Mouse (Mus musculus) forebrain, embryonic 14.5 days (tissue): ENCODE data around the gene Tspan17. TPM values are rescaled to one million over a fixed set of nuclear protein-coding genes. Genes with fewer than 3 reads are reported as not detected.

ENCODE experiments used
- ATAC-seq: fragments of 200-750 bp; cut with Nextera tagmentation; 2 replicates; pipeline ENCODE4 v1.8.0; 2017; ENCODE audit warnings: mild to moderate bottlenecking, moderate library complexity
- DNase-seq: peaks from one replicate; pipeline ENCODE4 v3.0.0-alpha.2; 2015; ENCODE audit warnings: low spot score
- H3K27ac ChIP-seq: fragments of 300-500 bp; sonication (generic); 2 replicates; pipeline ENCODE4 v1.5.1; 2014; ENCODE audit warnings: low read depth, mild to moderate bottlenecking, control low read depth, low read length, moderate library complexity
- H3K27me3 ChIP-seq: fragments of 300-500 bp; sonication (generic); replicated peaks from 2 replicates; pipeline ENCODE4 v1.6.1; 2014; ENCODE audit warnings: low read length, control low read depth, mixed read lengths; ENCODE audit not compliant: control insufficient read depth, insufficient read depth
- H3K36me3 ChIP-seq: fragments of 300-500 bp; sonication (generic); 2 replicates; pipeline ENCODE4 v1.6.1; 2014; ENCODE audit warnings: low read length, control low read depth; ENCODE audit not compliant: control insufficient read depth, insufficient read depth
- H3K4me1 ChIP-seq: fragments of 300-500 bp; sonication (generic); 2 replicates; pipeline ENCODE4 v1.6.1; 2014; ENCODE audit warnings: antibody characterized with exemption, low read length, control low read depth; ENCODE audit not compliant: control insufficient read depth, insufficient read depth
- H3K4me2 ChIP-seq: fragments of 300-500 bp; sonication (generic); 2 replicates; pipeline ENCODE4 v1.6.1; 2014; ENCODE audit warnings: mild to moderate bottlenecking, control low read depth, low read length
- H3K4me3 ChIP-seq: fragments of 300-500 bp; sonication (generic); 2 replicates; pipeline ENCODE4 v1.5.1; 2014; ENCODE audit warnings: low read depth, low read length, control low read depth
- H3K9ac ChIP-seq: fragments of 300-500 bp; sonication (generic); 2 replicates; pipeline ENCODE4 v1.6.1; 2014; ENCODE audit warnings: mild to moderate bottlenecking, low read length, control low read depth, moderate library complexity
- H3K9me3 ChIP-seq: fragments of 300-500 bp; sonication (generic); replicated peaks from 2 replicates; pipeline ENCODE4 v1.6.1; 2016; ENCODE audit warnings: low read length, control low read depth, mixed read lengths; ENCODE audit not compliant: control insufficient read depth
- WGBS: fragments of 180-500 bp; shearing (Covaris S2); extraction: QIAGEN DNeasy Blood & Tissue Kit; methylation state at CpG from one replicate; pipeline ENCODE4 v1.1.7; 2014; 5-methylcytosine and 5-hydroxymethylcytosine counted together
- polyA plus RNA-seq: library from polyadenylated mRNA; unstranded; fragments of >200 nt; fragmentation: Nextera tagmentation; extraction: Ambion mirVana; gene quantifications from 2 replicates; pipeline ENCODE4 v1.2.1, GENCODE M21; 2014

Gene Tspan17
- polyA plus RNA-seq, 1 experiment from 2014 or later = 16.3 TPM

GRCm38 (mm10) chr13:54829450-54829849, 40.3 kb downstream of the Tspan17 start:
- no peaks in the 10 kb centered on the region for H3K9me3 ChIP-seq
- DNase-seq (peak; percentile 52), ATAC-seq (no peak)
- 6% methylated on average over 13 of the region's 13 CpGs for WGBS
- H3K9ac ChIP-seq = no peak overlapping the region; the same call in 1 of the 2 replicates
- no peaks in the 10 kb centered on the region for H3K36me3 ChIP-seq
- no peak overlapping the region for H3K4me3 ChIP-seq
- no peaks in the 10 kb centered on the region for H3K27me3 ChIP-seq
- H3K4me2 ChIP-seq = peak overlapping the region; percentile 16
- no peak overlapping the region for H3K27ac ChIP-seq
- peaks cover 1% of the 10 kb centered on the region for H3K4me1 ChIP-seq

DNA sequence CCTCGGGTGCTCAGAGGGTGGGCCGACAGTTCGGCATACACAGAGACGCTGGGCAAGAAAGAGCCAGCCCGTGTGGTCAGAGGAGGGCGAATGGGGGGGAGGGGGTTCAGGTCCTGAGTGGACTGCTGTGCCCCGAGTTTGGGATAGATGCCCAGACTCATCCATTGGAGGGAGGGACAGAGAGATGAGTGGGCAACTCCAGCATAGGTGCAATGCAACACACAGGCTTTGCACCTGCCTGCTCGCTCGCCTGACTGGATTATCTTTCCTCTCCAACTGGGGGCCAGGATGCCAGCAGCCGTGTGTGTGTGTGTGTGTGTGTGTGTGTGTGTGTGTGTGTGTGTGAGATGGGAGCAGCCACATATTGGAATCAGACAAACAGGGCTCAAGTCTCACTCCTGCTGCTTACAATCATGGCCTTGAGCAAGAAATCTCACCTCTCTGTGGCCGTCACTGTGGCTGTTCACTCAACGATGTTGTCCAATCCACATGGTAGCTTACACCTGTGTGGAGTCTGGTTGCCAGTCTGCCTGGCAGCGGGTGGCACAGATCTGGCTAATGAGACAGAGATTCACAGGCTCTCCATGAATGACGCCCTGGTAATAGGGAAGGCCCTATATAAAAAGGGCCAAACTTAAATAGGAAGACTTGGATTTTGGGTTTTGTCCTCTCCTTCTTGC, 47.3 kb downstream of the Tspan17 start:
- H3K9me3 ChIP-seq = no peaks in the 10 kb centered on the region
- peaks cover 17% of the 10 kb centered on the region for H3K4me1 ChIP-seq
- no peak overlapping the region for H3K4me2 ChIP-seq
- H3K9ac ChIP-seq = no peak overlapping the region
- no peaks in the 10 kb centered on the region for H3K36me3 ChIP-seq
- DNase-seq (no peak), ATAC-seq (no peak; the same call in 1 of the 2 replicates)
- peak overlapping the region; percentile 48; the same call in 1 of the 2 replicates for H3K27ac ChIP-seq
- WGBS = 72% methylated on average over 14 of the region's 14 CpGs
- no peak overlapping the region for H3K4me3 ChIP-seq
- H3K27me3 ChIP-seq = no peaks in the 10 kb centered on the region

GRCm38 (mm10) chr13:54837061-54837460, 47.9 kb downstream of the Tspan17 start:
- Histone ChIP-seq H3K9ac (no peak overlapping the region), H3K9me3 (no peaks in the 10 kb centered on the region), H3K27me3 (no peaks in the 10 kb centered on the region), H3K4me2 (no peak overlapping the region), H3K27ac (peak overlapping the region; percentile 48), H3K36me3 (no peaks in the 10 kb centered on the region), H3K4me3 (no peak overlapping the region), H3K4me1 (peaks cover 17% of the 10 kb centered on the region)
- WGBS = 48% methylated on average over 5 of the region's 5 CpGs
- ATAC-seq (peak; percentile 26; the same call in 1 of the 2 replicates), DNase-seq (peak; percentile 38)

DNA sequence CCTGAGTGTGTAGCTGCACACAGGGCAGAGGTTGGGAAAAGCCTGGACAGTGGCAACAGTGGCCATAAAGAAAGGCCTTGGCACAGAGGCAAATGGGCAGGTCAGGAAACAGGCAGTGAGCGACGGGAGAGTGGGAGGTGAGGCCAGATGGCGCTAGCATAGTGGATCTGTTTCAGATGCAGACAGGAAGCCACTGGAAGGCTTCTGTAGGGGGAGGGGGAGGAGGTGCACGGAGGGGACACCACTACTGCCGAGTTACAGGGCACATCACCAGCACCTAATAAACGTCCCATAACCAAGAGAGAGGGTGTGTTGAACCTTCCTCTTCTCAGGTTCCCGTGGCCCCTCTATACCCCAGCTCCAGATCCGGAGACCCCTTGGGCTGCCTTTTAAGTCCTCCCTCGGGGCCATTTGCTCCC, 48.3 kb downstream of the Tspan17 start:
- H3K4me2 ChIP-seq = peak overlapping the region; percentile 18; the same call in 1 of the 2 replicates
- H3K9ac ChIP-seq = no peak overlapping the region
- DNase-seq (peak; percentile 63), ATAC-seq (peak; percentile 48)
- H3K4me1 ChIP-seq = peaks cover 17% of the 10 kb centered on the region
- H3K36me3 ChIP-seq = no peaks in the 10 kb centered on the region
- peak overlapping the region; percentile 48 for H3K27ac ChIP-seq
- WGBS = 13% methylated on average over 9 of the region's 9 CpGs
- no peaks in the 10 kb centered on the region for H3K9me3 ChIP-seq
- no peaks in the 10 kb centered on the region for H3K27me3 ChIP-seq
- H3K4me3 ChIP-seq = no peak overlapping the region

DNA sequence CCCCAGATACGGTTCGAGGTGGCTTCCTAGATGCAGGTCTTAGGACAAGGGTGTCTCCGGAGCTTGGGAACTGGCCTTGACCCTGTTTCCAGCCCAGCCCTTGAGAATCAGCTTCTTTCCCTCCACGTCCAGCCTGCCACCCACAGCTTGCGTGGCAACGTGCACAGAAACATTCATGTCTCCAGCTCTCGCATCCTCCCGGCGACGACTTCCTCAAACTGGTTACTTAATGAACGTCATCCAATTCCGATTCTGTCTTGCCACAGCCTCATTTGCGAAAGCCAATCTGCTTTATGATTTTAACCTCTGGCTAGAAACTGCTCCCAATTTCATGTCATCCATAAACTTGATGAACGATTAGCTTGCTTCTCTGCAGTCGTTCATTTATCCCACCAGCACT, 49.4 kb downstream of the Tspan17 start:
- no peak overlapping the region for H3K4me3 ChIP-seq
- no peak for DNase-seq
- H3K4me2 ChIP-seq = no peak overlapping the region
- H3K36me3 ChIP-seq = no peaks in the 10 kb centered on the region
- H3K9ac ChIP-seq = no peak overlapping the region
- H3K4me1 ChIP-seq = peaks cover 17% of the 10 kb centered on the region
- H3K9me3 ChIP-seq = no peaks in the 10 kb centered on the region
- H3K27ac ChIP-seq = no peak overlapping the region
- WGBS = 83% methylated on average over 15 of the region's 15 CpGs
- no peak for ATAC-seq
- no peaks in the 10 kb centered on the region for H3K27me3 ChIP-seq

DNA sequence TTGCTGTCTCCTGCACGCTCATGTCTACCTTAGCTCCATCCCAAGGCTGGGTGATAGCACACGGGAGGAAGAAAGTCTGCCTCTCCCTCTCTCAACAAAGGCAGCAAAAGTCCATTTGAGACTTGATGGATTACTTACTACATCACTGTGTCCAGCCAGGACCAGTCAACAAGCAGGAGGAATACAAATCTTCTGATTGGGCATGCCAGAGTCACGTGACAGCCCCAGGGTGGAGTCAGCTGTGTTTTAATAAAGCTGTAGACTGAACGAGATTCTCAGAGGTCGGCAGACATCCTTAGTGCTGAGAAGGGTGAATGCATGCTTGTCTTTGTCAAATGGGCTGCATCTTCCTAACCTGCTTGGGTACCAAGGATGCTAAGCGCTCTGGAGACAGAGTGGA, 50.0 kb downstream of the Tspan17 start:
- no peaks in the 10 kb centered on the region for H3K27me3 ChIP-seq
- no peak overlapping the region for H3K4me3 ChIP-seq
- H3K36me3 ChIP-seq = no peaks in the 10 kb centered on the region
- ATAC-seq (no peak), DNase-seq (no peak)
- H3K27ac ChIP-seq = no peak overlapping the region
- H3K9ac ChIP-seq = no peak overlapping the region
- 76% methylated on average over 6 of the region's 6 CpGs for WGBS
- H3K4me1 ChIP-seq = peaks cover 17% of the 10 kb centered on the region
- no peak overlapping the region for H3K4me2 ChIP-seq
- no peaks in the 10 kb centered on the region for H3K9me3 ChIP-seq

GRCm38 (mm10) chr13:54844579-54844978, 55.4 kb downstream of the Tspan17 start:
- DNase-seq = peak; percentile 38
- no peaks in the 10 kb centered on the region for H3K27me3 ChIP-seq
- no peaks in the 10 kb centered on the region for H3K9me3 ChIP-seq
- H3K4me2 ChIP-seq = no peak overlapping the region
- H3K9ac ChIP-seq = no peak overlapping the region
- no peak overlapping the region for H3K4me3 ChIP-seq
- 34% methylated on average over 8 of the region's 8 CpGs for WGBS
- H3K27ac ChIP-seq = no peak overlapping the region
- ATAC-seq = no peak
- no peaks in the 10 kb centered on the region; the same call in 1 of the 2 replicates for H3K4me1 ChIP-seq
- H3K36me3 ChIP-seq = no peaks in the 10 kb centered on the region

Other genes with a start within 250 kb of the Tspan17 start
- 259 and 289 TPM in 2 replicates for gene 4833439L19Rik, start 223.9 kb upstream of the Tspan17 start, polyA plus RNA-seq
- gene Arl10, start 214.4 kb upstream of the Tspan17 start, polyA plus RNA-seq = 57.4 and 72.5 TPM in 2 replicates
- 31.4 and 38.8 TPM in 2 replicates for gene Nop16, start 199.3 kb upstream of the Tspan17 start, polyA plus RNA-seq
- 213 and 245 TPM in 2 replicates for gene Higd2a, start 199.2 kb upstream of the Tspan17 start, polyA plus RNA-seq
- gene Cltb, start 178.0 kb upstream of the Tspan17 start, polyA plus RNA-seq = 84.4 and 107 TPM in 2 replicates
- 90.3 and 93.9 TPM in 2 replicates for gene Faf2, start 167.6 kb upstream of the Tspan17 start, polyA plus RNA-seq
- 73.5 and 86.4 TPM in 2 replicates for gene Rnf44, start 95.5 kb upstream of the Tspan17 start, polyA plus RNA-seq
- gene Cdhr2, start 87.9 kb upstream of the Tspan17 start, polyA plus RNA-seq = 0.05 and 0.14 TPM in 2 replicates
- gene Gprin1, start 39.5 kb upstream of the Tspan17 start, polyA plus RNA-seq = 16.8 and 17.4 TPM in 2 replicates
- gene Sncb, start 22.8 kb upstream of the Tspan17 start, polyA plus RNA-seq = 25.7 and 31.8 TPM in 2 replicates
- not detected in 2 replicates for gene Eif4e1b, start 5.4 kb upstream of the Tspan17 start, polyA plus RNA-seq
- gene Unc5a, start 160.0 kb downstream of the Tspan17 start, polyA plus RNA-seq = 12.3 and 16.2 TPM in 2 replicates
- gene Hk3, start 232.0 kb downstream of the Tspan17 start, polyA plus RNA-seq = 0.80 and 1.1 TPM in 2 replicates